Mouse (Mus musculus) ZHBTc4 (cell line): Measurements from ENCODE around the gene Hist1h2bf.

ENCODE experiments used
- DNase-seq: peaks from one replicate; pipeline ENCODE4 v3.0.0-alpha.2; 2011; ENCODE audit warnings: low read depth, low spot score

The Hist1h2bf gene

DNA sequence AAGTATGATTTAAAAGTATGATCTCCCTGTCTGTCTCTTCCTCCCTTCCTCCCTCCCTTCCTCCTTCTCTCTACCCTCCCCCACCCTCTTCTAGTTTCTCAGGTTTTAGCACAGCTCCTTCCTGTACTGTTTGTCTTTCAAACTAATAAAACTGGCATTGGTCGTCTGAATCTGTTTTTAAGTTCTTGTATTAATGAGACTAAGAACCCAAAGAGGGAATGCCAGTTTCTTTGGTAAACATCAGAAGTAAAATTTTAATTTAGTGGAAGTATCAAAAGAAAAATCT lies 12.9 kb upstream of the Hist1h2bf start:
- DNase-seq = peak; percentile 24

DNA sequence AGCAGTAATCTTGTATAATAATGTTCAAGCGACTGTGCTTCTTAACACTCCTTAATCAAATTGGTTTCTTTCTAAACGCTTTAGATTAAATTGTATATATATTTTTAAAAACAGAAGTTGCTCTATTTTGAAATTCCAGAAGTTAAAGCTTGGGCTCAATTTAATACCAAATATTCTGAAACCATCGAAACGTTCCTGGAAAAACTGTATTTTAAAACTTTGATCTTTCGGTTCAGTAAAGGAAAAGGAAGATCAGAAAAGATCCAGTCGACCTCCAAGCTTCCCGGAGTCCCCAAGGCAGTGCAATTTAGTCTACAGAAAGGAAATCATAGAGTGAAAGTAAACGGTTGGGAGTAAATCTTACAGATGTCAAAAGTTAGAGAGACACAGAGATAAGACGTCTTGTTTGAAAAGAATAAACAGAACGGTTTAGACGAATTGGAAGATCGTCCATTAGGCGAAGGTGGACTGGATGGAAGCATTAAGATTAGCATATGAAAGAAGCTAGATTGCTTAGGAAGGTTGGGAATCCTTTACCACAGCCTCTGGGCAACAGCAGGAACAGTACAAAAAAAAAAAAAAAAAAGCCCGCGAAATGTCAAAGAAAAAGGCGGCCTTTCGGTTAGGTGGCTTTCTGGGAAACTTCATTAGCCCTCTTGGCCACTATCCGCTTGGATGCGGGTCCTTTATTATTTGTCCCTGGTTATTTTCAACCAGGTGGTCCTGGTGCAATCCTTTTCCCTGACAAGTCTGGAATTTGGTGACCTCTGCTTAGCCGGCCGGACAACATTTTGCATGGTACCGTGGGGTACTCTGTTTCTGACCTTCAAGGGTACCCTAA lies 12.3 kb upstream of the Hist1h2bf start:
- peak; percentile 82 for DNase-seq

DNA sequence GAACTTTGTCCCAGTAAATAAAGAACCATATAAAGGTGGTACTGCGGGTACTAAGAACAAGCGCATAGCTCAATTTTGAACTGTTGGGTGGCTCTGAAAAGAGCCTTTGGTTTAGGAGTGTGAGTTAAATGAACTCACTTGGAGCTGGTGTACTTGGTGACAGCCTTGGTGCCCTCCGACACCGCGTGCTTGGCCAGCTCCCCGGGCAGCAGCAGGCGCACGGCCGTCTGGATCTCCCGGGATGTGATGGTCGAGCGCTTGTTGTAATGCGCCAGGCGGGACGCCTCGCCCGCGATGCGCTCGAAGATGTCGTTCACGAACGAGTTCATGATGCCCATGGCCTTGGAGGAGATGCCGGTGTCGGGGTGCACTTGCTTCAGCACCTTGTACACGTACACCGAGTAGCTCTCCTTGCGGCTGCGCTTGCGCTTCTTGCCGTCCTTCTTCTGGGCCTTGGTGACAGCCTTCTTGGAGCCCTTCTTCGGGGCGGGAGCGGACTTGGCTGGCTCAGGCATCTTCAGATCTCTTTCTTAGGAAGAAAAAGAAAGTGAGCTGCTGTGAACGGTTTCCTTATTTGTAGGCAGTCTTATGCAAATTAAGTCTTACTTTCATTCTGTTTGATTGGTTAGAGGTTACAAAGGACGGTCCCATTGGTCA lies 11.6 kb upstream of the Hist1h2bf start:
- peak; percentile 92 for DNase-seq

DNA sequence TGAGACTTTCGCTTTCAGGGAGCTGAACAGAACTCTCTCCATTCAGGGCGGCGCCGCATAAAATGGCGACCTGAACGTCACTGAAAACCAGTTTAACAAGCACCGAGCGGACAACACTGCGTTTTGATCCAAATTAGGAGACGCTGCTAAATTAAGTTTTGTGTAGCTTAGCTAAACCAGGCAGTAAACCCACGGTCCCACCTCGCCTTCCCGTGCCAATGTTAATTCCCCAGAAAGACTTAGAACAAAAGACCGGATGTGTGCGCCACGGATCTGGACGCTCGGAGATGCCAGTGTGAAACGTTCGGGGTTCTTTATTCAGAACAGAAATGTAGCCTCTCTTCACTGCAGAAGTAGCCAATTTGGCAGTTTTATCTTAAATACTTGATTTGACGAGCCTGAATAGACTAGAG lies 11.0 kb upstream of the Hist1h2bf start:
- peak; percentile 82 for DNase-seq

DNA sequence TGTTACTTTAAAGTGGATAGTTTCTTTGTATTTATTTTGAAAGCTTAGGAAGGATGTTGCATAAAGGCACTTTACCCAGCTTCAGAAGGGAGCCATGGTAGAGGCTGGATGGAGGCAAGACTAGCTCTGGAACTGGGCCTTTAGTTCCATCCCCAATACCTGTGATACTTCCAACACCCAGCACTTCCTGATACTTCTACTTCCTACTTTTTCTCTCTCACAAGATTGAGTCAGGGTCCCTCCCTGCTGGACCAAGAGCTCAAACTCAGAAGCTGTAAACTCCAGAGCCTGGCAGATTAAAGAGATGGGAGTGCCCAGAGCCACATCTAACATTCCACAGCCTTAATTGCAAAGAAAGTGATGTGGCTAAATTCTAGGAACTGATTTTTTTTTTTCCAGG lies 10.3 kb upstream of the Hist1h2bf start:
- DNase-seq = peak; percentile 55

DNA sequence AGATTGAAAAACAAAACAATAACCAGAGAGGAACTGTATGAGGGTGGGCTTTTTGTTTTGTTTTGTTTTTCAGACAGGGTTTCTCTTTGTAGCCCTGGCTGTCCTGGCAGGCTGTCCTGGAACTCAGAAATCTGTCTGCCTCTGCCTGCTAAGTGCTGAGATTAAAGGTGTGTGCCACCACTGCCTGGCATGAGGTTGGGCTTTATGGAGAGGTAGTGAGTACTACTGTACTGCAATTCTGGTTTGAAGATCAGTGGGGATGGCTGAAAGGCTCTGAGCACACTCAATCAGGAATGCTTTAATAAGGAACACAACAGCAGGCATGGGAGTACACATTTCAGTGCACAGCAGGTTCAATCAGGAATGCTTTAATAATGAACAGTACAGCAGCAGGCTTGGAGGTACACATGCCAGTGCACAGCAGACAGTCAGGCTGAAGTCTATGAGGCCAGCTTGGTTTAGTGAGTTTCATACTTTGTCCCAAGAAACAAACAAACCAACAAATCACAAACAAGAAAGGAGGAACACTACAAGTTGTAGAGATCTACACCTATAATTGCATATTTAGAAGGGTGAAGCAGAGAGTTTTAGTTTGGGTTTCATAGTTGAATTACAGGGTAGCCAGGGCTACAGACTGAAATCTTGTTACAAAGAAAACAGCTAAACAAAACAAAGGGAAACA lies 9.5 kb upstream of the Hist1h2bf start:
- DNase-seq = no peak

DNA sequence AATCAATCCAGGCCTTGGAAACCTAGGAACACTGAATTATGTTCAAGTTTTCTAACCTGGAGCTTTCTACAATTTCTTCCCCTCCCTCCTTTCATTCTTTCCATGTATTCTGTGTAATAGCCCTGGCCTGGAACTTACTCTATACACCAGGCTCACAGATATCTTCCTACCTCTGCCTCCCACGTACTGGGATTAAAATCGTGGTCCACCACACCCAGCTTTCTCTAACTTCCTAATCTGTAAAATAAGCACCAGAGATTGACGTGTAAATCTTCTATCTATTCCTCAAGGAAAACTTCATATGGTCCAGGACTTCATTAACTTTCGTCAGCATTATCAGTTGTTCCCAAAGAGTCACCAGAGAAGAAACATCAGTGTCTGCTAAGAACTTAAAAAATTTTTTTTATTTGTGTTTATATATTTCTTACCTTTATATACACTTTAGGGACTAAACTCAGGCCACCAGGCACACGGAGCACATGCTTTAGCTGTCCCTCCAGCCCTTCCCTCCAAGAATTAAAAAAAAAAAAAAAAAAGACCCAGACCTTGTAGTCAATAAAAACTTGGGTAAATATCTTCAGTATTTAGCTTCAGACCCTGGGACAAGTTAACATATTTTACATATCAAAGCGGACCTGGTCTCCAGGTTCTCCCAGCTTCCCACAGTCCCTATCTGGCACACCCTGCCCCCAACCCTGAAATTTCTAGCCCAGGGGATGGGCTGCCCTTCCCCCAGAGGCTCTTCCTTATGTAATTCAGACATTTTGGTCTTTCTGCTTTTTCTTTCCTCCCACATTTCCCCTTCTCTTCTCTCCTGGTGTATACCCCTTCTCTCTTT lies 8.4 kb upstream of the Hist1h2bf start:
- peak; percentile 88 for DNase-seq

DNA sequence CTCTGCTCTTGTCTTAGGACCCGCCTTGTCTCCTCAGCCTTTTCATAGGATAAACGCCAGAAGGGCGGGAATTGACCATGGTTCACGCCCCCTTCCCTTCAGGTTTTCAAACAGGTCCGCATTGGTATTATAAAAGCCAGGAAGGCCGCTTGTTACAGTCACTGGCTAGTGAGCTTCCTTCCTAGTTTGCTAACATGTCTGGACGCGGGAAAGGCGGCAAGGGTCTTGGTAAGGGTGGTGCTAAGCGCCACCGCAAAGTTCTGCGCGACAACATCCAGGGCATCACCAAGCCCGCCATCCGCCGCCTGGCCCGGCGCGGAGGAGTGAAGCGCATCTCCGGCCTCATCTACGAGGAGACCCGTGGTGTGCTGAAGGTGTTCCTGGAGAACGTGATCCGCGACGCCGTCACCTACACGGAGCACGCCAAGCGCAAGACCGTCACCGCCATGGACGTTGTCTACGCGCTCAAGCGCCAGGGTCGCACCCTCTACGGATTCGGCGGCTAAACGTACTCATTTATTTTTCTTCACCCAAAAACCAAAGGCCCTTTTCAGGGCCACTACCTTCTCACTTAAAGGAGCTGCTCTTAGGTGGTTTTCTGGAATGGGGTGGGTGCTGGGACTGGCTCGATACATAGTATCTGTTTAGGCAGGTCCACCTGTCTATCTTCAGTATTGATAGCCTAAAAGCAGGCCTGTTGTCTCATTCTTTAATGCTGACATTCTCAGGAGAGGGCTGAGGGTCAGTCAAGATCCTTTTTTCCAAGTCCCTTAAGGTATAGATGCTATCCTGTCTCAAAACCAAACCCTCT lies 7.6 kb upstream of the Hist1h2bf start, which contains the start of gene Hist1h4d:
Gene Hist1h4d (plus strand): TSS at position 191 of the 811 bp plus-strand sequence.
- DNase-seq = peak; percentile 97

DNA sequence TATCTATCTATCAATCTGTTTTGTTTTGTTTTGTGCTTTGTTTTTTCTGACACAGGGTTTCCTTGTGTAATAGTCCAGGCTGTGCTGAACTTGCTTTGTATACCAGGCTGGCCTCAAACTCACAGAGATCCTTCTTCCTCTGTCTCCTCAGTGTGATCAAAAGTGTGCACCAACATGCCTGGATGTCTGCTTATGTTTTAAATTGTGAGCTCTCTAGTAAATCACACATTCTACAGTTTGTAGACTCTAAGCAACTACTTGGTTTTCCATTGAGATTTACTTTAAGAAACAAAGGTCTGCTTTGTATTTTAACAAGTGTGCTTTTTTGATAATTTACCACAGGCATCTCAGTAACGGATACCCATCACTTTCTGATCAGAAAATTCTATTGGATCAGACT lies 3.8 kb upstream of the Hist1h2bf start:
- no peak for DNase-seq

DNA sequence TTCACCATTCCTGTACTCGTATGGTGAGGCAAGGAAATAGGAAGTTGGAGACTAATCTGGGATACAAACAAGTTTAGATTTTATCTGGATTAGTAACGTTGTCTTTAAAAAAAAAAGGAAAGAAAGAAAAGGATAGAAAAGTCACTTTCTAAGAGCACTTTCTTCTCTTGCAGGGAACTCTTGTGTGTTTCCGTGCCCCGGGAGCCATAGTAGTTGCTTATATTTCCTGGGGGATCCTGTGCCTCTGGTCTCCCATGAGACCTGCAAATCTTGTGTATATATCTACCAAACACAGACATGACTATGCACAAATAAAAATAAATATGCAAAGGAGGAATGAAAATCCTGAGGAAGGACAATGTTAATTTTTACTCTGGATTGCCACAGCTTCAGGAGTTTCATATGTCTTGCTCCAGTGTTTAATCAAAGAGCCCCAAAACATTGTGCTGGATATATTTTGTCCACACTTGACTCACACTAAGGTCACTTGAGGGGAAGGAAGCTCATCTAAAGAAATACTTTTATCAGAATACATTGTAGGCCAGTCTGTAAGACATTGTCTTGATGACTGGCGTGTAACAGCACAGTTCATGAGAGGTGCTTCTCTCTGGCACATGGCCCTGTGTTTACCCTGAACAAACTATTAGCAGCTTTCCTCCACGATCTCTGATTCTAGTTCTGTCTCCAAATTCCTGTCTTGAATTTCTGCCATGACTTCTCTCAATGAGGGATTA lies 3.1 kb upstream of the Hist1h2bf start:
- DNase-seq = peak; percentile 37

DNA sequence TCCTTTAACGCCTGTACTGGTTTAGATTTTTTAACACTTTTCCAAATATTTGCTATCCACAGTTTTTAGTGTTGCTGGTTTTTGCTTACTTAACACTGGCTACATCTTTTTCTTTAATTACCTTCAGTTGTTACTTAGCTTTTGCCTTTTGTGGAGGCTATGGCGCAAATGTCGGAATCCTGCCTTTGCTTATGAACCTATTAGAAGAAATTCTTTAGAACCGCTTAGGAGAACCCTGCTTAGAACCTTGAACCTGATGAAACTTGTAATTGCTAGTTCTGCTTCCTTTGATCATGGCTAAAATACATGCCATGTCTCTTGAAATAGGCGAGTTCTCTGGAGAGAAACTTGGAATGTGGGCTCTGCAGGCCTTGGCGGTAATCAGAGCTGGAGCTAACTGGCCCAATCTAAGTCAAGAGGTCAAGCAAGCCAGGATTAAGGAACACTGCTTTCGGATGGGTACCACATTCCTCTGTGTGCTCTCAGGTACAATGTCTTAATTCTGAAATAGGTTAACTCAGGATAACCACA lies 2.4 kb upstream of the Hist1h2bf start:
- DNase-seq = peak; percentile 87

DNA sequence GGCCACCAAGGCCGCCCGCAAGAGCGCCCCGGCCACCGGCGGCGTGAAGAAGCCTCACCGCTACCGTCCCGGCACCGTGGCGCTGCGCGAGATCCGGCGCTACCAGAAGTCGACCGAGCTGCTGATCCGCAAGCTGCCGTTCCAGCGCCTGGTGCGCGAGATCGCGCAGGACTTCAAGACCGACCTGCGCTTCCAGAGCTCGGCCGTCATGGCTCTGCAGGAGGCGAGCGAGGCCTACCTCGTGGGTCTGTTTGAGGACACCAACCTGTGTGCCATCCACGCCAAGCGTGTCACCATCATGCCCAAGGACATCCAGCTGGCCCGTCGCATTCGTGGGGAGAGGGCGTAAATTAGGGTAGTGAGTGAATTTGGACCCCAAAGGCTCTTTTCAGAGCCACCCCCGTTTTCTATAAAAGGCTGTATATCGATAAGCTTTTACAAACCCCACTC lies 1.9 kb upstream of the Hist1h2bf start:
- DNase-seq = peak; percentile 50

DNA sequence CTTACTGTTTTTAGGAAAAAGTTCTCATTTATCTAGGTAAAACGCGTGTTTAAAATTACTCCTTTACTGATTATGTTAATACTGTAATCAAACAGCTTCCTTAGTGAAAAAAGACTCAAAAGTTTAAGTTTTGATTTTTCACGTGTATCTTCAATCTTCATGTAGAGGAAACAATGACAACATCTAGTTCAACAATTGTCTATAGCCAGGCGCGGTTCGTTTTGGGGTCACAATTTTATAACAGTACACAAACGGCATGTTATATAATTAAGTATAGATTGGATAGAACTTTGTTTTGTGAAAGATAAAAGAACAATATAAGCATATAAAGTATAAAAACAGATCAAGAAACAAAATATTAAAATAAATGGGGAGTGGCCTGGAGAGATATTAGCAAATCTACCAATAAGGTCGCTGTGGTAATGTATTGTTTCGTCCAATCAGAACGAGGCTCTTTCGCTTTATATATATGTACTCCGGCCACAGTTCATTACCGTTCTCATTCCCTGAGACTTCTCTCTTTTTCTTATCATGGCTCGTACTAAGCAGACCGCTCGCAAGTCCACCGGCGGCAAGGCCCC lies 1.4 kb upstream of the Hist1h2bf start, which contains the start of gene Hist1h3d:
Gene Hist1h3d (plus strand): TSS at position 493 of the 581 bp plus-strand sequence.
- DNase-seq = peak; percentile 86

DNA sequence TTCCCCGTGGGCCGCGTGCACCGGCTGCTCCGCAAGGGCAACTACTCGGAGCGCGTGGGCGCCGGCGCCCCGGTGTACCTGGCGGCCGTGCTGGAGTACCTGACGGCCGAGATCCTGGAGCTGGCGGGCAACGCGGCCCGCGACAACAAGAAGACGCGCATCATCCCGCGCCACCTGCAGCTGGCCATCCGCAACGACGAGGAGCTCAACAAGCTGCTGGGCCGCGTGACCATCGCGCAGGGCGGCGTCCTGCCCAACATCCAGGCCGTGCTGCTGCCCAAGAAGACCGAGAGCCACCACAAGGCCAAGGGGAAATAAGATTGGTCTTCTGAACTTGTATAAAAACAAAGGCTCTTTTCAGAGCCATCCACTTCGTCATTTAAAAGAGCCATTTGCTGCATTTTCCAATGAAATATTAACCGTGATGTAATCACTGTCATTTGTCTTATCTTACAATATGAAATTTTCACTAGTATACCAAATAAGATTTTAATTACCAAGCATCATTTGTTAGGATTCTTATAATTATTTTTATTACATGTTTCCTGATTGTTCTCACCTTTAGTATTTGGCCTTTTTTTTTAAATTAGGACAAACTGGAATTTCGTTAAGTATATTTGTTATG lies 662 bp upstream of the Hist1h2bf start:
- peak; percentile 61 for DNase-seq

DNA sequence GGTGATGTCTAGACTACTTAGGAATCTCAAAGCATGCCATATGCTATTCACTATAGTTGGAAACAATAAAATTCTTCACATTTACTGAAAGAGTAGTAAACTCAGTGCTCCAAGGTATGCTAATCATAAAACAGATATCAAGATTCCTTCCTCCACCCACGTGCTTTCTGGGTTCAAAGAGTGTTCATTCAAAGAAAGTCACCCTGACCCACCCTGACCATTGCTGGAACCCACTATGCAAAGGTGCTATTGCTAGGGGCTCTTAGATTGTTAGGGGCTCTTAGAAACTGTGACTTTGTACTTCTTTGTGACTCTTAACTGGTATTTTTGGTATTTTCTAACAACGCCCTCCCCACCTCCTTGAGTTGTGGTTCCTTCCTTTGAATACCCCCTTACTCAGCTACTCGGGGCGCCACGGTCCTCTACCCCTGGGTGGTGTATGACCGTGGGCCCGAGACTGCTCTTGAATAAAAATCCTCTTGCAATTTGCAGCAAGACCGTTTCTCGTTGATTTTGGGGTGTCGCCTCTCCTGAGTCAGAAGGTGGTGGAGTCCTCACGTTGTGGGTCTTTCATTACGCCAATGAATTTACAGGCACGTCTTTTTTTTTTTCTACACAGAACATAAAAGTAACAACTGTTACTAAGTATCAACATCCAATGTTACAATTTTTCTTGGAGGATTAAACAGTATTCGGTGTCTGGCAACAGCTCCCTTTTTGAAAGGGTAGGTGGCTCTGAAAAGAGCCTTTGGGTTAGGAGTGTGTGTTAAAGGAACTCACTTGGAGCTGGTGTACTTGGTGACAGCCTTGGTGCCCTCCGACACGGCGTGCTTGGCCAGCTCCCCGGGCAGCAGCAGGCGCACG lies 730 bp downstream of the Hist1h2bf start:
- DNase-seq = peak; percentile 43

DNA sequence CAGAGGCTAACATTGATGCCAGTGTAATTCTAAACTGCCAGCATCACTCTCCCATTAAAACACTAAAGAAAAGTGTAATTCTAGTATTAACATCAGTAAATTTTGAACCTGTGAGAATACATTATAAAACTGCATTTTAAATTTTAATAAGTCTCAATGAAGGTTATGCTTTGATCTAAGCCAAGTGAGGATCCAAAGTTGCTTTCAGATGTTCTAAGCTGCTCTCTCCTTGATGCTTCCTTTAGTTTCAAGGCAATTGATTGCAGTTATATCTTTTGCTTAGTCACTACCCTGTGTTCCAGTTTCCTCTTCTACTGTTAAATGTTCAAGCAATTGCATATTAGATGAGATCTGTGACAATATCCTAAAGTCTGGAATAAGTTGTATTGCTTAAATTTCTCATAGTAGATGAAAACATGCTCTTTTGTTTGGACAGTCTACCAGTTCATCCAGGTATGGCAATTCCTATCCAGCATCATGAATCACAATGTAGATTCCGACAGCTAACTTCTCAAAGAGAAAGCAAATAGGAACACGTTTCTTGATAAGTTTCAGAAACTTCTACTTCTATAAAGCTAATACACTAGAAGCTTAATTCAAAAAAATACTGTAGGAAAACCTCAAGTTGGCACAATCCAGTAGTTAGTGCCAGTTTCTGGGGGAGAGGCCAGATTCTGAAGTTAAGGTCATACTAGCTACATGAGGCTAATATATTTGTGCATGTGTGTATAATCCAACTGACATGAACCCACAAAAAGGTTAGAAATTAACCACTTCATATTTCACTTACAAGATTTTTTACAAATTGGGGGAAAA lies 1.6 kb downstream of the Hist1h2bf start:
- DNase-seq = peak; percentile 56
